Mouse (Mus musculus): ENCODE measurements at regions not wholly inside any gene's neighbourhood (a gene's known extent, or its start where the extent isn't known, plus 50 kb on each side); places are given as distances from the start of the nearest gene placed in this dataset.

GRCm38 (mm10) chr9:116283790-116284526, 108.8 kb upstream of the Tgfbr2 start:
- DNase-seq (ENCODE audit: low spot score in 2 of 2): no peak

DNA sequence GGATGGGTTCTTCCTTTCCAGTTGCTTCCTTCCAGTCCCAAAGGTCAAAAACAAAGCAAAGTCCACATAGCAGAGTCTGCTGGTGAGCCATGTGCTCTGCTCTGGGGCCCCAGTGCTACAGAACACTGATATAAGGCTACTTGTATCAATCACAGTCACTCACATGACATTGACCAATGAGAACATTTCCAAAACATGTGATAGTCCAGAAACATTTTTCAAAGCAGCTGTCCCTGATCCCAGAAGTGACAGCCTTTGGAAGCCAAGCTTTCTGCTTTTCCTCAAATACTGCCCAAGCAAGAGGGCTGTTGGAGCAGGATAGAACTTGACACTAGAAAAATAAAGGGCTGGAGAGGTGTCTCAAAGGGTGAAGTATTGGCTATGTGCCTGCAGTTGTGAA, 106.5 kb upstream of the Tgfbr2 start:
- no peak for DNase-seq (ENCODE audit: low spot score in 2 of 2)

DNA sequence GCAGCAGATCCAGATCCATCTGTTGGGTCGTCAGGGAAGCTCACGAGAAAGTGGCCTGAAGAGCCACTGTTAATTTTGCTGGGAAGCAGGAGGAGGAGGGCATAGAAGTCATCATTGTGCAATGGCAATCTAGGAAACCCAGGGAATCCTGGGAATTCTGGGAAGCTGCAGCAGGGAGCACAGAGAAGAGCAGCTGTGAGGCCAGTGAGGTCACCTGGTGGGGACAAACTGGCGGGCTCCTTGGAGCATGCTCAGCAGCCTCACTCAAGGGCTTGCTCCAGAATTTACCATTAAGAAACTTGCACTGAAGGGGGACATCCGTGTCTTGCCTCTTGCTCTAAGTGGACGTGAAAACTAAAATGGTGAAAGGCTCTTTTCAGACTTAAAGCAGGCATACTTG, 105.0 kb upstream of the Tgfbr2 start:
- DNase-seq (ENCODE audit: low spot score in 2 of 2): no peak

- DNase-seq (ENCODE audit: low spot score in 2 of 2): no peak
These were observed 103.7 kb upstream of the Tgfbr2 start for GRCm38 (mm10) chr9:116278862-116279261.

GRCm38 (mm10) chr9:116277736-116278135, 102.6 kb upstream of the Tgfbr2 start:
- no peak for DNase-seq (ENCODE audit: low spot score in 2 of 2)

GRCm38 (mm10) chr9:116276141-116276540, 101.0 kb upstream of the Tgfbr2 start:
- DNase-seq (ENCODE audit: low spot score in 2 of 2): no peak

- no peak for DNase-seq (ENCODE audit: low spot score in 2 of 2)
These were observed 97.3 kb upstream of the Tgfbr2 start for GRCm38 (mm10) chr9:116272446-116272845.

DNA sequence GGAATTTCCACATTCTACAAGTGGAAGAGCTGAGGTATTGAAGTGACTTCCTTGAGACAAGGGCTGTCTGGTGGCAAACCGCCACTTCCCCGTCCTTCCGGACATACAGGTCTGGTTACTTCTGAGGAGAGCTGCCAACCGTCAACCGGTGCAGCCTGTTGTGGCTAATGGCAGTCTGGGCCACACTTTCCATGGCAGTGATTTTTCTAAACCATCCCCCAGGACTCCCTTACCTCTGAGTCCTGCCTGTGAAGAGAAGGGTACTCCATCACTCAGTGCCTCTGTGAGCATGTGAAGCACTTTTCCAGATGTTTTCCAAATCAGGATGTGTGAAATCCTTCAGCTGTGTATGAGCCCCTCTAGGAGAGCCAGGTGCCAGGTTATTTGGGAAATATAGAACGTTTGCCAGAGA, 95.3 kb upstream of the Tgfbr2 start:
- no peak for DNase-seq (ENCODE audit: low spot score in 2 of 2)

DNA sequence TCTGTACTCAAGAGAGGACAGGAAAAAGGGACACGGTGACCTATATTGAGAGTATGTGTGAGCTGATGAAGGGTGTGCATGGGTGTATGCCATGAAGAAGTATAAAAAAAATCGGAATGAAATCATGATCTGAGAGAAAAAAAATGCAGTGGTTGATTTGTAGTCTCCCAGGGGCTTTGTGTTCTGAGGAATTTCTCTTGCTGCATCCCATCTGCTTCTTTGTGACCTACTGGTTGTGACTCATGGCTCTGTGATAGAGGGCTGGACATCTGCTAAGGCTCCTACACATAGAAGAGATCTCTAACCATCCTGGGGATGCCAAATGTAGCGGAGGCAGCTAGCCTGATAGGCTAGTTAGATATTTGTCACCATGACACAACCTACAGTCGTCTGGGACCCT, 92.3 kb upstream of the Tgfbr2 start:
- DNase-seq (ENCODE audit: low spot score in 2 of 2): no peak

GRCm38 (mm10) chr9:116263833-116264232, 88.7 kb upstream of the Tgfbr2 start:
- no peak for DNase-seq (ENCODE audit: low spot score in 2 of 2)

- no peak for DNase-seq (ENCODE audit: low spot score in 2 of 2)
These were observed 84.4 kb upstream of the Tgfbr2 start for GRCm38 (mm10) chr9:116259569-116259968.

DNA sequence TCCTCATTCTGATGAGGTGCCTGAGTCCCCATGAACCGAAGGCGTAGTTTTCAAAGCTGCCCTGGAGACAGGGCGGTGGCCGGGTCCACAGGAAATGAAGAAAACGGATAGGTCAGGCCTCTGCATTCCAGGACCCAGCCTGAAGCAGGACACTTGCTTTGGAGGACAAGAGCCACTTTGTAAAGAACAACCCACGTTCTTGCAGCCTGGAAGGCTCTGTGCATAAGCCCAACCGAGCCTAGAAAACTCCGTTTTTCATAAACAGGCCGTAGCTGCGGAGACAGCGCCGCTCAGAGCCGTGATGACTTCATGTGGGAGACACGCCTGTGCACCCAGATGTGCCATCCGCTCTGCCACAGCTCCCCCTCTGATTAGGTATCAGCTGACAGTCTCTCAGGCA, 78.4 kb upstream of the Tgfbr2 start:
- DNase-seq (ENCODE audit: low spot score in 2 of 2): peak; percentile 16 to 18

DNA sequence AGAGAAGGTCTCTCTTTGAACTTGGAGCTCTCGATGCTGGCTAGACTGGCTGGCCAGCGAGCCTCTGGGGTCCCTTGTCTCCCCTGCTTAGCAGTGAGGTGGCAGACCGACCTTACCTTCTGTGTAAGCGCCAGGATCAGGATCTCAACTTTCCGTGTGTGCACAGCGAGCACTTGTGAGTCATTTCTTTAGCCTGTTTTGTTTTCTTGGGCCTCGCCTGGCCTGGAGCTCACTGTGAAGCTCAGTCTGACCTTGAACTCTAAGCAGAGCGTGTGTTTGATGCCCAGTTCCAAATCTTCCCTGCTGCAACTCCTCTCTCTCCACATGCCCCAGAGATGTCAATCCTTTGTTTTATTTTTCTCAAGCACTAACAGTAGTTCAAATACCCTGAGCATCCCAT, 77.6 kb upstream of the Tgfbr2 start:
- no peak for DNase-seq (ENCODE audit: low spot score in 2 of 2)

DNA sequence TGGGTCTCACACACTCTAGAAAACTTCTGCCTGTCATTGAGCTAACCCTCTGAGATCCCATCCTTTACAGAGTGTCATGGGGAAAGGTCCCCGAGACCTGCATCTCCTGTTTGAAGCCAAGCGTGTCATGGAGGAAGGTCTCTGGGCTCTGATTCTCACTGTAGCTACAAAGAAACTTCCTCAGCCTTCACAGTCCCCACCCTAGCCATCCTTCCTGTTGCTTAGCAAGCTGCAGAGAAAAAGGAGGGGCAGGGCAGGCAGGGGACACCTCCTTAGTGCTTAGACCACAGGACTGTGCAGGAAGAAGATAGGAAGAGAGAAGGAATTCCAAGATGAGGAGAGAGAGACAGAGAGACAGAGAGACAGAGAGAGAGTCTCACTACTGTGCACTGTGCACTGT, 74.6 kb upstream of the Tgfbr2 start:
- no peak for DNase-seq (ENCODE audit: low spot score in 2 of 2)

DNA sequence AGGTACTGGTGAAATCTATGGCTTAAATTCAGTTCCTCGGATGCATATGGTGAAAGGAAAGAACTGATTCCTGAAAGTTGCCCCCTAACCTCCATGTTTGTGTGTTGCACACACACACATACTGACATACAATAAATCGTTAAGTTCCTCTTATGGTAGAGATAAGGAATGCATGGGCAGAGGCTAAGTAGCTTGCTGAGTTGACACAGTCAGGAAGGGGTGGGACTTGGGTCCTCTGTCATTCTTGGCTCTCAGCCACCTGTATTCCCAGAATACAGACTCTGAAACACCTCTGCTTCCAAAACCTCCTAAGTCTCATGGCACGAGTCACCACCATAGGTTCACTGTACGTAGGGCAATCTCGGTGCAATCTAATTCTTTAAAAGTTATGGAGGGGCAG, 70.0 kb upstream of the Tgfbr2 start:
- no peak for DNase-seq (ENCODE audit: low spot score in 2 of 2)

GRCm38 (mm10) chr9:116244619-116244899, 69.4 kb upstream of the Tgfbr2 start:
- no peak for DNase-seq (ENCODE audit: low spot score in 2 of 2)

- DNase-seq (ENCODE audit: low spot score in 2 of 2): no peak
These were observed 68.8 kb upstream of the Tgfbr2 start for GRCm38 (mm10) chr9:116243775-116244618.

DNA sequence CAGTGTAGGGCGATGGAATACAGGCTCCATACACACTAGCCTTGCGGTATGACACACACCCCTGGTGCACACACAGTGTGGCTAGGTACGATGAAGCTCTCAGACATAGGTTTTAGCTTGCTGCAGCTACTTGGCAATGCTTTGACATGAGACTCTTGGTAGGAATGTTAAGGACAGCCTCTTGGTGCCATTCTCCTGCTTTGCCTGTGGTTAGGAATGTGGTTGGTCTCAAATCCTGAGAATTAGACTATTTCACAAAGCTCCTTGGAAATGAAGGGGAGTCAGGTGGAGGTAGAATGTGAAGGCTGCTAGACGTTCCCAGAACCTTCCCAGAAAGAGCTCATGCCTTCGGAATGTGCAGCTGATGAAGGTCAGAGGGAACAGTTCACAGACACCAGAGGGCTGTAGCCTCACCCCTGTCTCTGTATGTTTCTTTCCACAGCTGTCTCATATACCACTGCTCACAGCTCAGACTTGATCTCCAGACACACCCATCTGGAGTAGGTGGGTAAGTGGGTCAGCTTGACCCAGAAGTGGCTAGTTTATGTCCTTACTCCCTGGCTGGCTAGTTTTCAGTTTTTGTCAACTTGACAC, 66.9 kb upstream of the Tgfbr2 start:
- DNase-seq (ENCODE audit: low spot score in 2 of 2): no peak

DNA sequence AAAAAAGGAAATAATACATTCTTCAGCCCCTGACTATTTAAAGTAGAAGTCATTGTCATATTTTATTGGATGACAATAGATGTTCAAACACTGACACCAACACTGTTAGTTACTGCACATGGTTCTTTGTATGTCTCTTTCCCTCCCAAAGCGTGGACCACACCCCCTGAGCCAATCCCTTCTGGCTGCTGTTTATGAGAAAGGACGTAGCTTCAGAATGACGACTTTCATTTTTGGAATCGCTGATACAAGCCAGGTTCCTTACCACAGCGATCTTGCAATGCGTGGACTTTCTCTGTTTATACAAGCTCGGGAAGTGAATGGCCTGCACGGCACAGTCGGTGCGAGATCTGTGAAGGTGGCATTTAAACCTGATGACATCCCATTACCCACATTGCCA, 66.1 kb upstream of the Tgfbr2 start:
- no peak for DNase-seq (ENCODE audit: low spot score in 2 of 2)

GRCm38 (mm10) chr9:116236836-116237235, 61.7 kb upstream of the Tgfbr2 start:
- no peak for DNase-seq (ENCODE audit: low spot score in 2 of 2)

- DNase-seq (ENCODE audit: low spot score in 2 of 2): no peak
These were observed 59.0 kb upstream of the Tgfbr2 start for GRCm38 (mm10) chr9:116234170-116234569.

DNA sequence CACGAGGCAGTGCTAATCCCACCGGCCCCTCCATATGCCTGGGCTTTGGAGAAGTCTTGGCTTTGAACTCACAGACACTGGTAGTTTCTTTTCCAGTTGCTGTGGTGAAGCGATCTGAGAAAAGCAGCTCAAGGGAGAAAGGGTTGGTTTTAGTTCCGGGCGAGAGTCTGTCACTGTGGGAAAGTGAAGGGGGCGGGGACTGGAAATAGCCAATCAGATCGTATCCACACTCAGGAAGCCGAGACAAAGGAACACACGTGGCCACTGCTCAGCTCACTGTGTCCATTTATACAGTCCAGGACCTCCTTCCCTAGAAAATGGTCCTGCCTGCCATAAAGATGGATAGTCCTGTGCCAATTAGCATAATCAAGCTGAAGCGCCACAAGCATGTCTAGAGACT, 57.2 kb upstream of the Tgfbr2 start:
- DNase-seq (ENCODE audit: low spot score in 2 of 2): no peak
